Mouse (Mus musculus) layer of hippocampus, adult 18-20 months (tissue): Measurements from ENCODE around the gene Trappc4. TPM values are rescaled to one million over a fixed set of nuclear protein-coding genes. Genes with fewer than 3 reads are reported as not detected.
"Not testable (repeated sequence)": the region's sequence is repeated elsewhere in the genome, so short reads cannot be mapped to it uniquely, and the experiment has no call there.

Experiments
- DNase-seq, 2 experiments: peaks; one replicate each; pipeline ENCODE4 v3.0.0; 2022; ENCODE audit warnings: low spot score in 2 of 2
- long read RNA-seq: library from polyadenylated mRNA; stranded (forward); transcript quantifications from one replicate; pipeline ENCODE4 v2.0.0, GENCODE M21; 2021
- total RNA-seq, 2 experiments: library from RNA; stranded (reverse); gene quantifications; 2 replicates each; pipeline ENCODE4 v1.2.3; 2021

The Trappc4 gene
- 10 to 100 TPM; 70.1 to 72.2 TPM for total RNA-seq
- long read RNA-seq, transcript Trappc4-201 (5 exons, 1,220 nt): major isoform, 28 of 37 reads
- long read RNA-seq, transcript Trappc4-202 (4 exons, 935 nt): minor isoform, 6 of 37 reads
- long read RNA-seq, partial matches to known transcripts: 1 of 37 reads
- long read RNA-seq, other reads (novel, unspliced or antisense): 2 of 37 reads

DNA sequence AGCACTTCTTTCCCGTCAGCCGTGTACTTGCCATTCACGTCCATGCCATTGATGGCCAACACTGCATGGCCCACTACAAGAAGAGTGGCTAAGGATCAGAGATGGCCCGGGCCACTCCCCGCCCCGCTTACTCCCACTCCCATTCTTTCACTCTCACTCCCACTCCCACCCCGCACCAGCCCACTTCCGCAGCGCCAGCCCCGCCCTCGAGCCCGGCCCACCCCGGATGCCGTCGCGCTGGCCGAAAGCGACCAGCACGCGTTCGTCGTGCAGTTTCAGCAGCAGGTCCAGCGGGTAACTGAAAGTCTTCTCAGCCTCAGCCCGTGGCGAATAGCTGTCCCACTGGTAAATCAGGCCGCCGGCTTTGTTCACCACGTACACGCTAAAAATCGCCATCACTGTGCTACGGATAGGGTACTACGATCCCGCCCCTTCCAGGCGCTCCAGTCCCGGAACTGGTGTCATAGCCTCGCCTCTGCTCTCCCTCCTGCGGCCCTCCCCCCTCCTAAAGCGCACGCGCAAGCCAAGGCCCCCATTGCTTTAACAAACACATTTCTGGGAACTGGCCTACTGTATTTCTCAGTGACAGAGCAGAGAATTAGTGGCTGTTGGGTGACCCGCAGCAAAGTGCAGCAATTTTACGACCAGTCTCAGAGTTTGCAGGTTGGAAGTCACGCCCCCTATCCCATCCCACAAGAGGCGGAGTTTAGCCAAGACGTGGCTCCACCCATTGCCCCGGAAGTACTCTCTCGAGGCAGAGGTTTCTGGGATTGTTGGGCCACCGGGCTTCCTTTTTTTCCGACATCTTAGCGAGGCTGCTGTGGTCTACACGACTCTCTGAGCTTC, at the start of gene Trappc4, which contains the start of gene Rps25:
TSS of gene Trappc4 (minus strand) at position 695 of the 846 bp plus-strand sequence.
TSS of gene Rps25 (plus strand) at position 234 of the 846 bp plus-strand sequence.
- peak; percentile 90 to 94 for DNase-seq

DNA sequence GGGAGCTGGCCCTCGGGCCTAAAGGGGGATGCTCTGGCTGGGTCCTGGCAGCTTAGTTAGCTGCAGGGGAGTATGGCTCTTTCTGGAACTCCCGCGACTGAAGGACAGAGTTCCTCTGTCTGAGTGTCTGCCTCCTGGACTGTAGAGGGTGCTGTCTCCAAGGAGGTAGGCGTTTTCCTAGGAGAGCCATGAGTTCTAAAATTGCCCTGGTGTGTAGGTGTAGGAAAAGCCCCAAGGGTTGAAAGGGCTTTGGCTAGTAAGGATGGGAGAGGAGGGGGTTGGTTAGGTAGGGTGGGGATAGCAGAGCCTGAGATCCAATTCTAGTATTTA, 47.5 kb upstream of the Trappc4 start, which contains the start of gene Upk2:
TSS of gene Upk2 (minus strand) at position 86 of the 330 bp plus-strand sequence.
- DNase-seq: no peak

DNA sequence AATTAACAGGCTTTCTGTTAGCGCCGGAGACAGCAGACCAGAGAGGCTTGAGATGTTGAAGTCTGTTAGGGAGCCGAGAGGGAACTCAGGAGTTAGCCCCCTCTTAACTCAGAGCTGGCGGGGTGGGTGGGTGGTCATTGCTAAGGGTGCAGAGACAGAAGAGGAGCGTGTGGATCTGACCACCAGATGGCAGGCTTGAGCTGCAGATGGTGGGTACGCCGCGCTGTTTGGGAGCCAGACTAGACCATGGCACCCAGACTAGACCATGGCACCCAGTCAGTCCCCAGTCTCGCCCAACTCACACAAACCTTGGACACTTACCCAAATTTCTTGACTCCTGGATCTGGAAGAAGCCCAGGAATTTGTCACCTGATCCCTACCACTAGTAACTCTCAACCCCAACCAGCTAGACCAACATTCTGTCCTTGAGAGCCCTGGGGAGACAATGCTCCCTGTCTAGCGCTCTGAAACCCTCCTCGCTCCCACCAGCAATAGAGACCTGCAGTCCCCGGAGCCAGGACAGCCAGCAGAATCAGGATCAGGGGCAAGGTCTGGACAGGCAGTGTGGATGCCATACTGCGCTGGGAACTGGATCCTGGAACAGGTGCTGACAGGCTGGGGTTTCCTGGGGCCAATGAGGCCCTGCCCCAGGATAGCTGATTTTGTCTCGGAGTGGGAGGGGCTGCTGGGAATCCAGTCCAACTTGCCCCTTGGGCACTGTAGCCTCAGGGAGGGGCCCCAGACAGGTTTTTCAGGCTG, 46.9 kb upstream of the Trappc4 start:
- peak; percentile 60 to 90 for DNase-seq

DNA sequence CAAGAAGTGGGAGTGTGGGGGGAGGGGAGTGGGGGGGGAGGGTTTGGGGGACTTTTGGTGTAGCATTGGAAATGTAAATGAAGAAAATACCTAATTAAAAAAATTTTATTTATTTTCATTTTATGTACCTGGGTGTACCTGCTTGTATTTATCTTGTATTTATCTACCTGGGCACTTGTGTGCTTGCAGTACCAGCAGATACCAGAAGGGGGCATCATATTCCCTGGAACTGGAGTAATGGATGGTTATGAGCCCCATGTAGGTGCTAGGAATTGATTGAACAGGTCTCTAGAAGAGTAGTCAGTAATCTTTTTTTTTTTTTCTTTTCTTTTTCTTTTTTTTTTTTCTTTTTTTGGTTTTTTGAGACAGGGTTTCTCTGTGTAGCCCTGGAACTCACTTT, 43.0 kb upstream of the Trappc4 start:
- no peak for DNase-seq

DNA sequence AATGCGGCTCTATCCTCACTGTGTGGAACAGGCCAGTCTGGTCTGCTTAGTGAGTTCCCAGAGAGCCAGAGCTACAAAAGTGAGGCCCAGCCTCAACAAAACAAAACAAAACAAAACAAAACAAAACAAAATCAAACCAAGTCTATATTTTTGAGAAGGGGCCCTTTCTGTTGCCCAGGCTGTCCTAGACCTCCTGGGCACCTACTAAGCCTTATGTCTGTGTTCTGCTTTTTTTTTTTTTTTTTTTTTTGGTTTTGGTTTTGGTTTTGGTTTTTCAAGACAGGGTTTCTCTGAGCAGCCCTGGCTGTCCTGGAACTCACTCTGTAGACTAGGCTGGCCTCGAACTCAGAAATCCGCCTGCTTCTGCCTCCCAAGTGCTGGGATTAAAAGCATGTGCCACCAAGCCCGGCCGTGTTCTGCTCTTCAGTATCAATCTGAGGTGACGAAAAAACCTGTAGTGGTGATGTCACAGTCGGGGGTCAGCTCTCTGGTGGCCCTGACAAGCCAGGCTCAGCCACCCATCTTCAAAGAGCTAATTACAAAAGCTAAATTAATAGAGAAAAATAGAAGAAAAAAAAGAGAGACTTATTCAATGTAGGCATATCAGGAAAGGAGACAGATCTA, 37.1 kb upstream of the Trappc4 start:
- DNase-seq: not testable (repeated sequence)

DNA sequence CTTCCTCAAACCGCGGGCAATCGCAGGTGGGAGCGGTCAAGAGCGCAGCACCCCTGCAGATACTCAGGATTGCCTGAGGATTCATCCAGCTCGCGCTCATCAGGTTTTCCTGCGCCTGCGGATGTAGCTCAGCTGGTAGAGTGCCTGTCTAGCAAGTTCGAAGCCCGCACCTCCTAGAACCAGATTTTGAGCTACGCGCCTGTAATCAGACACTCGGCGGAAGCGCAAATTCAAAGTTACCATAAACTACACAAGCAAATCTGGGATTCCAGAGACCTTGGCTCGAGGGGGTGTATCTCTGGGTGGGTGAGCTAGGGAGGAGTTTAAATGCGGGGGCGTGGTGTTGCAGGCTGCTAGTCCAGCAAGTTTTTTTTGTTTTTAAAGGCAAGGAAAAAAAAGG, 33.6 kb upstream of the Trappc4 start, which contains the start of gene Foxr1:
TSS of gene Foxr1 (minus strand) at position 176 of the 400 bp plus-strand sequence.
- no peak for DNase-seq

DNA sequence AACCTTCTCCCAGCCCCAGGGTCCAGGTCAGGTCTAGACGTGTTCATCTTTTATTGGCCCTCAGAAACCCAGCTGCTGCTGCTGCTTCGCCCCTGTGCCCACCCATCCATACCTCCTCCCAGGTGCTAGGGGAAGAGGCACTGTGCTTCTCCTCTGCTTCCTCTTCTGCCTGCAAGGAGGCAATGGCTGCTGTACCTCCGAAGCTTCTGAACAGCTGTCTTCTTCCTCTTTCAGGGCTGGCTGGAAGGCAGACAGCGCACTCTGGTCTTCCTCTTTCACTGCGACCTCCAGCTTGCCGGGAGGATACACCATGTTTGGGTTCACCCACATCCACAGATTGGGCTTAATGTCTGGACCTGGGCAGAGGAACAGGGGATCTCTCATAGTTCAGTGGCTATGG, 28.3 kb upstream of the Trappc4 start:
- DNase-seq: no peak

DNA sequence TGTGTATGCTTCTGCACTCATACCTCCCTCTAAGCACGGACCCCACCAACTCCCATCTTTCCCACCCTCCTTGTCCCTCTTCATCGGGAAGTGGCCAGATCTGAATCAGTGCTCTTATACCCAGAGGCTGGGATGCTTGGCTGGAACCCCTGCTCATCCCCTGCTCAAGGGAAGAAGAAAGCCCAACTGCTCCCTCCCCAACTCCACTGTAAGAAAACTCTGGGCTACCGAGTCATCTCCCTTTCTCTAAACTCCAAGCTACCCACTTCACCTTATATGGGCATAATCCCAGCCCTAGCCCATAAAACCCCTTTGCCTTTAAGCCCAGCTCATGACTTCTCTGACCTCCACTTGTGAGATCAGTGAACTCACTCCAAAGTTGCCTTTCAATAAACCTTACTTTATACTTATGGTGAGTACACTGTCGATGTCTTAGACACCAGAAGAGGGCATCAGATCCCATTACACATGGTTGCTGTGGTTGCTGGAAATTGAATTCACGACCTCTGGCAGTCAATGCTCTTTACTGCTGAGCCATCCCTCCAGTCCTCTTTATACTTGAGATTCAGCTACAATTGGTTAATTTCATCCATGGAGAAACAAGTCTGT, 25.3 kb upstream of the Trappc4 start:
- no peak for DNase-seq

DNA sequence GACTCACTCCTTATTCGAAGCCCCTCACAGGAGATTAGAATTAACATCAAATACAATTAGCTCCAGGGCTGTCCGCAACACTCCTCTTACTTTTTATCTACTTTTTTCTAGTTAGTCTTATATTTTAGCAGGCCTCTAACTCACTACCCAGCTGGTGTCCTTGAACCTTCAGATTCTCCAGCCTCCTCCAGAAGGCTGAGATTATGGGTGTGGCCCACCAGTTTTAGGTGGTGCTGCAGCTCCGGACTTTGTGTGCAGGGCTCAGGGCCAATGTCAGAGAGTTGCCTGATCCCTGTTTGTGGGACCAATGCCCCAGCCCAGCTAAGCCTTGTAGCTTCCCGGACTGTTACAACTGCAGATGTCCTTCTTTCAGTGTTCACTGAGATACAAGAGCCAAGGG, 16.2 kb upstream of the Trappc4 start:
- DNase-seq: no peak

DNA sequence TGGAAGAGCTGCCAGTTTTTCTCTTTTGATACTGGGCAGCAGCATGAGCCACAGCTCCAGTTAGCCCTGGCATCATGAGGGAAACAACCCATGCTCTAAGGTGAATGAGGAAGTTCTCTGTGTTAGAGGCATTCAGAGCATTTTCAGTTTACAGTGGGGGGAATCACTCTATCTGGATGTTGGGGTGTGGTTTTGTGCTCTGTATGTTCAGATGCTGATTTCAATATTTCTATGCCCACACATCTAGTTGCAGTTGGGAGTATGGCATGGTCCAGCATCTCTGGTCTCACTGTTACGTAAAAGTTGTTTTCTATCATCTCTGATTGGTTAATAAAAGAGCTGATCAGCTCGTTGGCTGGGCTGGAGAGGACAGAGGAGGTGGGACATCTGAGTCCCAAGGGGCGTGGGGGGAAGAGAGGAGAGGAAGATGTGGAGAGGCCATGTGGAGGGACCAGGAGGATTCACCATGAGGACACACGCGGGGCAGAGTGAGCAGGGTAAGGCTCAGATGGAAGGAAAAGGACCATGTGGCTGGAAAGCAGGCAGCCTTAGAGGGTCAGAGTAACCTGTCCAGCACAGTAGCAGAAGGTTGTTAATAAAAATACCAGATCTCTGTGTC, 13.0 kb upstream of the Trappc4 start:
- no peak for DNase-seq

DNA sequence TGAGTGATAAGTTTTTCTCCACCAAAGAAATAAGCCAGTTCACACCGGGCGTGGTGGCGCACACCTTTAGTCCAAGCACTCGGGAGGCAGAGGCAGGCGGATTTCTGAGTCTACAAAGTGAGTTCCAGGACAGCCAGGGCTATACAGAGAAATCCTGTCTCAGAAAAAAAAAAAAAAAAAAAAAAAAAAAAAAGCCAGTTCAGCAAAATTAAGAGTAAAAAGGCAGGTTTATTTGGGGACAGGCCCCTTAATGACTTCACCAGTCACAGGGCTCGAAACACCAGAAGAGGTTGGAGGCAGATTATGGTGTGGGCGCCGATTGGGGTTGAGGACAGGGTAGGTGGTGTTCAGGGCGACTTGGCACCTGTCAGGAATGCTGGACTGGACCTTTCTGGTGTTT, 12.3 kb upstream of the Trappc4 start:
- DNase-seq: not testable (repeated sequence)

DNA sequence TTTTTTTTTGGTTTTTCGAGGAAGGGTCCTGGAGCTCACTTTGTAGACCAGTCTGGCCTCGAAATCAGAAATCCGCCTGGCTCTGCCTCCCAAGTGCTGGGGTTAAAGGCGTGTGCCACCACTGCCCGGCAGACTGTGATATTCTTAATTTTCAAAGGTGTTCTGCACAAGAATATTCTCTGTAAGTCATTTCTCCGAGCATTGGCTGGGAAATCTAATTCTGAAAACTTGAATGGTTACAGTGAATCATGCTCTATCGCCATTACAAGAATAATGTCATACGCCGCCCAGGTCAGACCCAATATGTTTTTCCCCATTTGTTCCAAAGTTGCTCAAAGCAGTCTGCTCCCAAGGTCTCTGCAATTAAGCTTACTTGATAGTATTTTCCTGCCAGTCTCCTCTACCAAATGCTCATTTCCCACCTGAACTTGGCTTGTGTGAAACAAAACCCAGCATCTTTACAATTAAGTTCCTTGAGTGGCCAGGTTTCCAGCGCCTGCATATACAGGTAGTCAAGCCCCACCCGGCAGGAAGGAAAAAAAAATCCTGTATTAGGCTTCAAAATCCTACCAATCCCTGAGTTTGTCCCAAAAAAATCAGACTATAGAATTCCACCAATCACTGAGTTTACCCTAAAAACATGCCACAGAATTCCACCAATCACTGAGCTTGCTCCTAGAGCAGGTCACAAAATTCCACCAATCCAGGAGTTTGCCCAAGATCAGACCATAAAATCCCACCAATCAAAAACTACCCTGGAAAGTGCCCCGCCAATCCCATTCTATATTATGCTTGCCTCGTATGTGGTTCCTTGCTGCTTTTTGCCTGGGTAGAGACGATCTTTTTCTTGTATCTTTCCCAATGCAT, 11.4 kb upstream of the Trappc4 start, which contains the start of gene Ccdc84:
TSS of gene Ccdc84 (minus strand) at position 51 of the 867 bp plus-strand sequence.
- DNase-seq: no peak

DNA sequence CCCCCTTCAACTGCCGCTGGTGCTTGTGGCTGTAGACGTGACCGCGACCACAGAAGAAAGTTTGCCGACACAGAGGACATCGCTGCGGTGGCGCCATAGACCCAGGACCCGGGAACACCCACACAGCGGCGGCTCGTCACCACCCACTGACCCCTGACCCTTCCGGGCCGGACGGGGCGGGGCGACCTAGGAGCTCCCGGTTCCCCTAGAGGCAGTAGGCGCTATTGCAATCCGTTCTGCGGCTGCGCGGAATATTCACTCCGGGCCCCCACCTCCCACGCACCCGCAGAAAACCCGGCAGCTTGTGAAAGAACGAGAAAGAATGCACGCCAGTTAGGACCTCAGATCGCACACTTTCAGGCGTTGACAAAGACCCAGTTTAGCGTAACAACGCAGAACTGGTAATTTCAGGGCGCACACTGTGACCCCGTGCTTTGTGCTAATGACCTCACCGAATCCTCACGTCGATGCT, 10.5 kb upstream of the Trappc4 start:
- peak; percentile 92 to 97 for DNase-seq

DNA sequence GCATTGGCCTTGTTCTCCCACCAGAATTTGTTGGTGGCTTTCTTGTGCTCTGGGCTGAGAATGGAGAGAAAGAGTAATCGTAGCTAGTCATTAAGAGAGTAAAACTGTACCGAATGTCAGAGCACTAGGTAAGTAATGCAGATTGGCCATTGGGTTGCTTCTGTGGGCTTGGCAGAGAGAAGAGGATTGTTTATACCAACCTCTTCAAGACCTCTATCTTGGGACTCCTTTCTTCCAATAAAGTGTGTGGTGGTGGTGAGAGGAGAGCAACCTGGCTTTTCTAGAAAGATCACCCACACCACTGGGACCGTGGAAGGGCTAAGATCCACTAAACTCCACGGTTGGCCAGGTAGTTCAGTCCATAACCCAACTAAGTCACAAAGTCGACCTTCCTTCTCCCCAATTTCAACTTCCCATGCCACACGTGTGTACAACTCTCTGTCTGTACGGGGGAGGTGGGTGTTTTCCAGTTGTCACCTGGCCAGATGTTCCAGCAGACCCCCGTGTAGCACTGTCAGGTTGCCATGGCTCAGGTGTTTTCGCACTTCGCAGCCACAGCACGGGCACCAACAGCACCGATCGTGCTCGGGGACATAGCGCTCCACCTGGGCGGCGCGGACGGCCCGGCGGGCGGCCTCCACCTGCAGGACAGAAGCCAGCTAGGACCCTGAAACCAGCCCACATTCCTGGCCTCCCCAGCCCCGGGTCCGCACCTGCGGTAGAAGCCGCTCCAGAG, 9.9 kb upstream of the Trappc4 start:
- no peak for DNase-seq

DNA sequence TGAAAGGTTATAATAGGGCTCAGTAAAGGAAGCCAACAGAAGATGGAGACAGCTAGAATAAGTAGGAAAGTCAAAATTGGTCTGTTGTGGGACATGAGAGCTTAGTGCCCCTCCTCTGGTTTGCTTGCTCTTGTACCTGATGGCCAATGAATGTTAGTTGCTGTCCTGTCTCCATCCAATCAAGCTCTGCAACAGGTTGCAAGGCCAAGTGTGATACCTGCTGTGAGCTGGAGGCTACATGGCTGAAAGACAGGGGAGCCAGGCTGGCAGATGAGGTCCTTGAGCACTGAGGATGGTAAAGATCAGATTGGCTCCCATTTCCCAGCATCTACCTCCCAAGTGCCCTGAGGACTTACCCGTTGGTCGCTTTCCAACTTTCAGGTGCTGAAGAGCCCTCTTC, 5.4 kb upstream of the Trappc4 start:
- no peak for DNase-seq

DNA sequence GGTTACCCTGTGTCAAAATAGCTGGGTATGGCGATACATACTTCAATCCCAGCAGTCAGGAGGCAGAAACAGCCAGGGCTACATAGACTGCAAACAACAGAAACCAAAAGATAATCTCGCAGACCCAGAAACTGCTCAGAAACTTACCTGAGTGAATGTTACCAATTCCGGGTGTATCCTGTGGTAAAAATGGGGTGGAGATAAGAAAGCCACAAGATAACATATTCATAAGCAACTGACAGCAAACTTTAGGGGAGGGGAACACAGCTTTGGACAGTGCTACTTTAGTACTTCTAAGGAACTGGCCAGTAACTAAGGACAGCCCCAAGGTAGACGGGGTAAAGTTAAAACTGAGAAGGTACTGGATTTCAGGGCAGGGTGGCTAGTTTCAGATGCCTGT, 4.9 kb upstream of the Trappc4 start:
- DNase-seq: no peak

DNA sequence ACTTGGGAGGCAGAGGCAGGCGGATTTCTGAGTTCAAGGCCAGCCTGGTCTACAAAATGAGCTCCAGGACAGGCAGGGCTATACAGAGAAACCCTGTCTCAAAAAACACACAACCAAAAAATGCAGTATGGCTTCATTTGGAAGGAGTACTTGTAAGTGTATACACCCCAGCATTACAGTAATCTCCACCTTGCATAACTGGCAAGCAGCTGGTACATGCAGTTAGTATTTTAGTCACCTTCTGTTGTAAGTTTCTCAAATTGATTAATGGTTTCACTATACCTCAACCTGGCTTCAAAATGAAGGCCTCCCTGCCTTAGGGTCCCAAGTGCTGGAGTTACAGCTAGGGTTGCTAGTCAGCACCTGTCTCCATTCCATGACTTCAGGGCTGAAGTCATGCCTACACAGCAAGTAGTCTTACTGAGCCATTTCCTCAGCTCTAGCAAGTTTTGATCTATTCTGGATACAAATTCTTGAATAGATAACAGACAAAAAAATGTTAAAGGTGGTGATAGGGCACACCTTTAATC, 4.3 kb upstream of the Trappc4 start:
- no peak for DNase-seq

DNA sequence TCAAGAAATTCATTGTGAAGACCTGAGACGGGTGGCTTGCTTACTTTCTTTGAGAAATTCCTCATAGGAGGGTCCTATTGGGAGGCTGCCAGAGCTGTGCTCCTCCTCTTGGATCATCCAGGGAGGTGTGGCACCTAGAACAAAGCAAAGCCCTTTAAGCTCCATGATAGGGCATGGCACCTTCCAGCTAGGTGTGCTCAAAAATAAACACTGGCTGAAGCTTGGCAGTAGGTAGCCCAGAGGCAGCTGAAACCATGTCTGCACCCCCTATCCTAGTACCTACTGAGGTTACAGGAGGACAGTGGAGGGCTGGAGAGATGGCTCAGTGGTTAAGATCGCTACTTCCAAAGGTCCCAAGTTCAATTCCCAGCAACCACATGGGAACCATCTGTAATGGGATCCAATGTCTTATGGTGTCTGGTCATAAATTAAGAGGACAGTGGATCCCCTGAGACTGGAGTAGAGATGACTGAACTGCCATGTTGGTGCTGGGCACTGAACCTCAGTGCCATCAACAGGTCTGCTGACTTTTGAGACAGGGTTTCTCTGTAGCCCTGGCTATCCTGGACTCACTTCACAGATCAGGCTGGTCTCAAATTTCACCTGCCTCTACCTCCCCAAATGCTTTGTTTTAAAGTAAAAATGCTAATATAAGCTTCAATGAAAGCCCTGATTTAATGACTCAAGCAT, 3.4 kb upstream of the Trappc4 start:
- no peak for DNase-seq
